Mouse (Mus musculus) cerebellum, postnatal 10 days (tissue): ENCODE data around the gene Cldn7.
"Not testable (repeated sequence)": the region's sequence is repeated elsewhere in the genome, so short reads cannot be mapped to it uniquely, and the experiment has no call there.

ENCODE experiments used
- DNase-seq, 2 experiments: peaks; one replicate each; pipeline ENCODE4 v3.0.0; 2021; ENCODE audit warnings: mixed read lengths in 2 of 2

The Cldn7 gene

GRCm38 (mm10) chr11:69964650-69965270 is at the start of gene Cldn7:
TSS of gene Cldn7 (plus strand) at chr11:69964779.
- DNase-seq, result no peak

- peak in 1 of 2 experiments; percentile 2 for DNase-seq
These were observed 49.6 kb upstream of the Cldn7 start for GRCm38 (mm10) chr11:69914917-69915430.

GRCm38 (mm10) chr11:69915667-69916627 is 48.6 kb upstream of the Cldn7 start:
- DNase-seq, result peak in 1 of 2 experiments; percentile 24

- peak in 1 of 2 experiments; percentile 19 for DNase-seq
These were observed 47.8 kb upstream of the Cldn7 start for GRCm38 (mm10) chr11:69916652-69917378.

GRCm38 (mm10) chr11:69917379-69917948 is 47.1 kb upstream of the Cldn7 start:
- DNase-seq, result peak in 1 of 2 experiments; percentile 3

- no peak for DNase-seq
These were observed 46.5 kb upstream of the Cldn7 start for GRCm38 (mm10) chr11:69918118-69918517.

GRCm38 (mm10) chr11:69919053-69919452 is 45.5 kb upstream of the Cldn7 start:
- DNase-seq, result no peak

GRCm38 (mm10) chr11:69919661-69920265 is 44.8 kb upstream of the Cldn7 start:
- peak; percentile 82 for DNase-seq

GRCm38 (mm10) chr11:69920266-69921031 is 44.1 kb upstream of the Cldn7 start:
- DNase-seq, result peak; percentile 80 to 82

- DNase-seq, result peak; percentile 100
These were observed 43.2 kb upstream of the Cldn7 start, which contains the start of gene Eif5a for GRCm38 (mm10) chr11:69921114-69922011. TSS of gene Eif5a (minus strand) at chr11:69921958.

- DNase-seq, result no peak
These were observed 42.4 kb upstream of the Cldn7 start for GRCm38 (mm10) chr11:69922012-69922756.

GRCm38 (mm10) chr11:69922796-69923195 is 41.8 kb upstream of the Cldn7 start:
- DNase-seq, result no peak

GRCm38 (mm10) chr11:69927501-69927900 is 37.1 kb upstream of the Cldn7 start:
- DNase-seq, result no peak

- DNase-seq, result no peak
These were observed 34.9 kb upstream of the Cldn7 start for GRCm38 (mm10) chr11:69929712-69930111.

GRCm38 (mm10) chr11:69930176-69930575 is 34.4 kb upstream of the Cldn7 start:
- not testable (repeated sequence) for DNase-seq

- no peak for DNase-seq
These were observed 33.5 kb upstream of the Cldn7 start for GRCm38 (mm10) chr11:69930967-69931537.

GRCm38 (mm10) chr11:69931769-69932168 is 32.8 kb upstream of the Cldn7 start:
- DNase-seq, result no peak

- no peak for DNase-seq
These were observed 32.3 kb upstream of the Cldn7 start for GRCm38 (mm10) chr11:69932254-69932653.

GRCm38 (mm10) chr11:69933066-69933465 is 31.5 kb upstream of the Cldn7 start:
- DNase-seq, result no peak
